Mouse (Mus musculus) C2C12 (cell line): ENCODE results near the gene Tnfsf13b. TPM values are rescaled to one million over a fixed set of nuclear protein-coding genes. Genes with fewer than 3 reads are reported as not detected.
A peak's percentile ranks its signal among the peaks of the same experiment; 100 is the strongest.

Source experiments
- H3K27me3 ChIP-seq: one replicate; pipeline ENCODE4 v1.6.1; 2011; ENCODE audit not compliant: control insufficient read depth, insufficient read depth, insufficient read length
- H3K36me3 ChIP-seq: one replicate; pipeline ENCODE4 v1.6.1; 2011; ENCODE audit not compliant: control insufficient read depth, insufficient read depth
- H3K4me3 ChIP-seq: one replicate; pipeline ENCODE4 v1.5.1; 2011; ENCODE audit warnings: mild to moderate bottlenecking, control low read depth; ENCODE audit not compliant: poor library complexity, insufficient read depth, severe bottlenecking
- H3K79me2 ChIP-seq: one replicate; pipeline ENCODE4 v1.6.1; 2011; ENCODE audit not compliant: control insufficient read depth, insufficient read depth
- H3K79me3 ChIP-seq: one replicate; pipeline ENCODE4 v1.6.1; 2011; ENCODE audit warnings: low read depth, control low read depth
- H3ac ChIP-seq: one replicate; pipeline ENCODE3; 2011; ENCODE audit warnings: low read depth; ENCODE audit not compliant: control insufficient read depth, insufficient read length
- CEBPB ChIP-seq: IDR thresholded peaks from one replicate; pipeline ENCODE4 v1.6.1; 2011; ENCODE audit warnings: low read depth, mild to moderate bottlenecking, control low read depth, moderate library complexity
- CTCF ChIP-seq: IDR thresholded peaks from one replicate; pipeline ENCODE4 v1.5.1; 2011; ENCODE audit not compliant: control insufficient read depth, insufficient read depth, insufficient read length
- FOSL1 ChIP-seq: IDR thresholded peaks from one replicate; pipeline ENCODE4 v1.8.0; 2011; ENCODE audit warnings: mild to moderate bottlenecking, low read length; ENCODE audit not compliant: poor library complexity, insufficient read depth, severe bottlenecking
- MAX ChIP-seq: IDR thresholded peaks from one replicate; pipeline ENCODE4 v1.6.1; 2011; ENCODE audit warnings: mild to moderate bottlenecking, control low read depth
- MYOD1 ChIP-seq: IDR thresholded peaks from one replicate; pipeline ENCODE4 v1.6.1; 2011; ENCODE audit warnings: low read depth; ENCODE audit not compliant: control insufficient read depth, insufficient read length
- MYOG ChIP-seq: IDR thresholded peaks from one replicate; pipeline ENCODE4 v1.6.1; 2011; ENCODE audit not compliant: control insufficient read depth, insufficient read length; ENCODE audit errors: extremely low read depth
- USF1 ChIP-seq: IDR thresholded peaks from one replicate; pipeline ENCODE4 v1.6.1; 2011; ENCODE audit warnings: low read depth, mild to moderate bottlenecking, control low read depth, moderate library complexity
- polyA plus RNA-seq: library from polyadenylated mRNA; unstranded; fragments of >200 nt; fragmentation: generic; extraction: Trizol; gene quantifications from one replicate; pipeline ENCODE4 v1.2.1, GENCODE M21; 2012; ENCODE audit warnings: missing spikeins

The Tnfsf13b gene
- polyA plus RNA-seq, 1 experiment = 0.04 TPM

DNA sequence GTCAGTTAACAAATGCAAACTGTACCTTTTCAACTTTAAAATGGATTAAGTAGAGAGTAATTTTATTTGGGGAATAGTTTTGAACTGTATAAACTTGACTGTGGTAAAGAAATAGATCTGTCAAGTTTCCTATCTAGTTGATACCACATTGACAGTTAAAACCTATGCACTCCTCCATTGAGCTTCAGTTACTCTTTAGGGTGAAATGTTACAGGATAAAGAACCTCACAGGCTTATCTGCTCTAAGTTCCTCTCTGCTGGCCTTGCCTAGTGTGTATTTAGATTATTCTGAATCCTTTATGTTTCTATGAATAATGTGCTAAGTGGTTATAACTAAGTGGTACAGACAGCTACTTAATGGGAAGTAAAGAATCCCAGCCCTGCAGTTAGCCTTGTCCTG lies 26.1 kb upstream of the Tnfsf13b start:
- H3K27me3 ChIP-seq = no peaks in the 10 kb centered on the region
- no peak overlapping the region for H3ac ChIP-seq
- peaks cover 2% of the 10 kb centered on the region for H3K36me3 ChIP-seq
- H3K79me2 ChIP-seq = peaks cover 85% of the 10 kb centered on the region
- TF ChIP-seq USF1 = no peak
- no peak for TF ChIP-seq MYOG
- TF ChIP-seq CEBPB = no peak
- TF ChIP-seq MYOD1 = no peak
- TF ChIP-seq FOSL1 = no peak
- TF ChIP-seq MAX = no peak
- TF ChIP-seq CTCF = no peak
- H3K4me3 ChIP-seq = no peak overlapping the region
- H3K79me3 ChIP-seq = peaks cover 68% of the 10 kb centered on the region

DNA sequence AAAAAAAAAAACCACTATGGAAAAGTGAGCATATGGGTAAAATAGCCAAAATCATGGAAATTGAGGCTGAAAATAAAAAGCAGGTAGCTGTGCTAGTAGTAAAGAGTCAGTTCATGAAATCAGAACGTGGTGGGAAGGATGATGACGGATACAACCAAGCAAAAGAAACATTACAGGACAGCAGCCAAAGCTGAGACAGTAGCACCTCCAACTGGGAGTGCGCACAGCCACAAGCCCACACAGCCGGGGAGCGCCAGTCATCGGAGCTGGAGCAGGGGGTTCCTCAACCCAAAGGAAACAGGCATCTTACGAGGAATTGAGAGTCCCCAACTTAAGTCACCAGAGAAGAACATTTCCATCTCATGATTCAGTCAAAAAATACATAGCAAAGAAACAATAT lies 2.2 kb upstream of the Tnfsf13b start:
- no peaks in the 10 kb centered on the region for H3K79me2 ChIP-seq
- TF ChIP-seq MYOD1 = no peak
- TF ChIP-seq FOSL1 = no peak
- TF ChIP-seq USF1 = no peak
- no peak for TF ChIP-seq CEBPB
- no peak for TF ChIP-seq MYOG
- no peak for TF ChIP-seq MAX
- TF ChIP-seq CTCF = no peak
- no peak overlapping the region for H3K4me3 ChIP-seq

DNA sequence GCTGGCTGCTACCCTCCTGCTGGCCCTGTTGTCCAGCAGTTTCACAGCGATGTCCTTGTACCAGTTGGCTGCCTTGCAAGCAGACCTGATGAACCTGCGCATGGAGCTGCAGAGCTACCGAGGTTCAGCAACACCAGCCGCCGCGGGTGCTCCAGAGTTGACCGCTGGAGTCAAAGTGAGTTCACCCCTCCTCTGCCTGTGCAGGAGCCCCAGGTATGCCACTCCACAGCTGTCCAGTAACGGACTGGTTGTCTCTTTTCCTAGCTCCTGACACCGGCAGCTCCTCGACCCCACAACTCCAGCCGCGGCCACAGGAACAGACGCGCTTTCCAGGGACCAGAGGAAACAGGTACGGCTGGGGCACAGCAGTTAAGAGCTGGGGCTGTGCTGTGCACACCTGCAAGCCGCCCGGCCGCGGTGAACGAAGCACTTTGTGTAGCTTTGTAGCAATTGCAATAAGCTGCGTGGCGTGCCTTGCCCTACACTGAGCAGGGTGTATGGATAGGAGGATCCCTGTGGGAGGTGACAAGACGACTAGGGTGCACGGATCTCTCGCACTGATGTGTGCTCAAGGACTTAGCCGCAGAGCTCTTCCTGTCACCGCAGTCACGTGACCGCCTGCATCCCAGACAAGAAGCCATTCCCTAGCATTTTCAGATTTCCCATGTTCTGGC lies 856 bp downstream of the Tnfsf13b start:
- H3K79me3 ChIP-seq = no peaks in the 10 kb centered on the region
- H3ac ChIP-seq = no peak overlapping the region
- H3K27me3 ChIP-seq = no peaks in the 10 kb centered on the region
- TF ChIP-seq MYOG (no peak), USF1 (peak; percentile 48)
- no peaks in the 10 kb centered on the region for H3K79me2 ChIP-seq
- no peak overlapping the region for H3K4me3 ChIP-seq
- no peaks in the 10 kb centered on the region for H3K36me3 ChIP-seq

More for the DNA sequence above, 2.2 kb upstream of the Tnfsf13b start:
- Histone ChIP-seq H3K79me3 (no peaks in the 10 kb centered on the region), H3K27me3 (no peaks in the 10 kb centered on the region), H3K36me3 (no peaks in the 10 kb centered on the region), H3ac (no peak overlapping the region)

DNA sequence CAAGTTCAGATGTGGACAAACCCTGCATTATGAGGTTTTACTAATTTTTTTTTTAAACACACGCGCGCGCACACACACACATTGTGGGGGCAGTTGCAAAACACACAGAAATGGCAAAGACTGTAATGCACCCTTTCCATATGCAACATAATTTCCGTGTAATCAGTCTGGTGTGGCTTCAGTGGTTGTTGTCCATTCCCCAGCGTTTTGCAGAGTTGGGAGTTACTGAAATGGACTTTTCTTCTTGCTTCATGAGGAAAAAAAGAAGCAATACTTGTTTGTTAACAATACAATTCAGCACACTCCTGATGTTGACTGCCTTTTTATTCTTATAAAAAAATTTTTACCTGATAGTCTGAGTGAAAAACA lies 1.4 kb downstream of the Tnfsf13b start:
- H3K79me3 ChIP-seq = no peaks in the 10 kb centered on the region
- H3K79me2 ChIP-seq = no peaks in the 10 kb centered on the region
- H3K27me3 ChIP-seq = no peaks in the 10 kb centered on the region
- no peak overlapping the region for H3K4me3 ChIP-seq
- TF ChIP-seq USF1 = no peak
- TF ChIP-seq CEBPB = no peak
- TF ChIP-seq MYOD1 = no peak
- TF ChIP-seq MYOG = no peak
- TF ChIP-seq FOSL1 = no peak
- no peak for TF ChIP-seq MAX
- TF ChIP-seq CTCF = no peak
- H3K36me3 ChIP-seq = no peaks in the 10 kb centered on the region
- no peak overlapping the region for H3ac ChIP-seq

DNA sequence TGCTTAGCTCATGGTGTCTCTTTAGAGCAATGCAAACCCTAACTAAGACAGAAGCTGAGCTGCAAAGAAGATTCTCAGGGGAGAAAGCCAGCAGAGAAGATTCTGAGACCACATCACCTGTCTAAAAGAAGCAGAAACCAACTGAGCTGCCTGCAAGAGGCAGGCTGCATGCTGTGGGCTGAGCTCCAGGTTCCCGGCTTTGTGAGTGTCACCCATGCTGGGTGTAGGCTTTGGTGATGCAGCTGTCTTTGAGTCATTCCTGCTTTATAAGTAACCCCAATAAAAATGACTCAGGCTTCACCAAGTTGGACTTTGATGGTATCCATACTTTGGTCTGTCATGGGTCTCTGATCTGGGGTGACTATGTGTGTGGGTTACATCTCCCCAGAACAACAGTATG lies 10.0 kb downstream of the Tnfsf13b start:
- no peaks in the 10 kb centered on the region for H3K27me3 ChIP-seq
- H3K36me3 ChIP-seq = no peaks in the 10 kb centered on the region
- H3ac ChIP-seq = no peak overlapping the region
- H3K79me3 ChIP-seq = no peaks in the 10 kb centered on the region
- TF ChIP-seq CEBPB (no peak), USF1 (no peak), MYOD1 (peak; percentile 83)
- H3K79me2 ChIP-seq = no peaks in the 10 kb centered on the region
- H3K4me3 ChIP-seq = no peak overlapping the region

DNA sequence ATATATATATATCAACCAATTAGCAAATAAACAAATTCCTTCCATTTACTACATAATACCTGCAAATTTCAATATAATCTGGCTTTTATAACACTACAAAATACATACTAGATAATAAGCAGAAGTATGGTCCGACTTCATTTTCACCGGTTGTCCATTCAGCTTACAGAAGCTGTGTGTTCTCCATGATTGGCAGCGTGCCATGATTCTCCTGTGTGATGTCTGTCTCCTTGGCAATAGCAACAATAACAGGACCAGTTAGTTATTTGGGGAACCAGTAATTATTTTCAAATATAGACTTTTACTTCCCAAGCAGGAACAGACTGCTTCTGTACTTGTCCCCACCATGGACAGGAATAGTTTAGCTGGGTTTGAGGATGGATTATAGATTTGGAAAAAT lies 11.0 kb downstream of the Tnfsf13b start:
- Histone ChIP-seq H3K4me3 (no peak overlapping the region), H3K36me3 (no peaks in the 10 kb centered on the region), H3K27me3 (no peaks in the 10 kb centered on the region), H3ac (no peak overlapping the region), H3K79me3 (no peaks in the 10 kb centered on the region), H3K79me2 (no peaks in the 10 kb centered on the region)
- no peak for TF ChIP-seq CEBPB
- TF ChIP-seq CTCF = no peak
- TF ChIP-seq FOSL1 = no peak
